Mouse (Mus musculus): ENCODE data around the gene Fam78b. TPM values are rescaled to one million over a fixed set of nuclear protein-coding genes. Genes with fewer than 3 reads are reported as not detected.

The Fam78b gene
- total RNA-seq, 1 experiment: 0.98 TPM

DNA sequence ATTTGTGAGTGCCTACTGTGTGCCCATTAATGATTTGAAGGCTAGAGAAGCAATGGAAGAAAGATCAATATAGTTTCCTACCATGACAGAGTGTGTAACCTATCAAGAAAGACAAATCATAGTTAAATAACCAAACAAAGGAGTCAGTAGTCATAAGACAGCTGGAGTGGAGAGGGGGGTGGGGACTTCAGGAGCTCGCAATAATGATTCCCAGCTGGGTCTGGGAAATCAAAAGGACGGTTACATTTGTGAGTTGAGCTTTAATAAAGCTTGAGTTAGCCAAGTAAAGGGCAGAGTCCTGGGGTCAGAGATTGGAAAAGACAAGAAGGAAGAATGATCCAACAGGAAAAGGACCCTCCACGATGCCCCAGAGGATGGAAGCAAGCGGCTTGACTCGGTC lies 7.0 kb upstream of the Fam78b start:
- DNase-seq (ENCODE audit: low read depth, low spot score): no peak
- no peaks in the 10 kb centered on the region for H3K36me3 ChIP-seq (ENCODE audit: control insufficient read depth, insufficient read depth, low read length, poor library complexity, severe bottlenecking)
- H3K4me1 ChIP-seq (ENCODE audit: control insufficient read depth in 2 of 2, insufficient read depth in 2 of 2, low read length in 2 of 2, poor library complexity in 1 of 2): no peaks in the 10 kb centered on the region
- in situ Hi-C loops (cut with MboI; ENCODE audit: low sequenced_read_pairs in 2 of 2, unreplicated experiment in 2 of 2): no loop called here
- no peak overlapping the region for H3K27ac ChIP-seq (ENCODE audit: insufficient read depth, low read depth, low read length, poor library complexity, severe bottlenecking)
- H3K9me3 ChIP-seq (ENCODE audit: control insufficient read depth, insufficient read depth, low read depth, low read length): no peaks in the 10 kb centered on the region
- TF ChIP-seq CHD2 (IDR thresholded peaks at IDR 0.05; ENCODE audit: low read depth, low read length): no peak
- TF ChIP-seq ZC3H11A (IDR thresholded peaks at IDR 0.05; ENCODE audit: borderline replicate concordance, low read depth, low read length): no peak
- no peak for TF ChIP-seq HCFC1 (IDR thresholded peaks at IDR 0.05; ENCODE audit: borderline replicate concordance, insufficient read depth, low read length)
- no peak for TF ChIP-seq MAFK (IDR thresholded peaks at IDR 0.05; ENCODE audit: insufficient read depth, low read depth, low read length)
- TF ChIP-seq ZNF384 (IDR thresholded peaks at IDR 0.05; ENCODE audit: low read depth, low read length): no peak
- no peak overlapping the region for H3K4me3 ChIP-seq (ENCODE audit: insufficient read depth in 1 of 2, low read depth in 1 of 2, low read length in 2 of 2, poor library complexity in 1 of 2, severe bottlenecking in 1 of 2)
- no peak overlapping the region for H3K9ac ChIP-seq (ENCODE audit: insufficient read depth, low read depth, low read length, poor library complexity, severe bottlenecking)

DNA sequence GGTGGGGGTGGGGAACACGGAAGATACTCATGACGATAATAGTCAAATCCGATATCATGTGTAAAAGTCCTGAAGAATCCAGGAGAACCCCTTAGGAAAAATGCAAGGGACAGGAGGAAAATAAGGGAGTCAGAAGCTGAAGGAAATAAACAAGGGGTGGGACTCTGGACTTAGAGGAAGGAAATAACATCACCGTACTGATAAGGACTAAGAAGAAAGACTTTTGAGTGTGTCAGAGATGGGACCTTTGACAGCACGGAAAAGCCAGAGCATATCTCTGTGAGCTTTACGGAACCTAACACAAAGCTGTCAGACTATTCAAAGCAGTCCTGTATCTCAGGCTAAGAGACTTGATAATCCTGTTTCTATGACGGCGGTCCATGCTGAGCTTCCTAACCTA lies 5.0 kb upstream of the Fam78b start:
- Histone ChIP-seq H3K9me3 (ENCODE audit: control insufficient read depth, insufficient read depth, low read depth, low read length) (no peaks in the 10 kb centered on the region), H3K4me3 (ENCODE audit: insufficient read depth in 1 of 2, low read depth in 1 of 2, low read length in 2 of 2, poor library complexity in 1 of 2, severe bottlenecking in 1 of 2) (no peak overlapping the region), H3K4me1 (ENCODE audit: control insufficient read depth in 2 of 2, insufficient read depth in 2 of 2, low read length in 2 of 2, poor library complexity in 1 of 2) (no peaks in the 10 kb centered on the region), H3K27ac (ENCODE audit: insufficient read depth, low read depth, low read length, poor library complexity, severe bottlenecking) (no peak overlapping the region), H3K36me3 (ENCODE audit: control insufficient read depth, insufficient read depth, low read length, poor library complexity, severe bottlenecking) (no peaks in the 10 kb centered on the region), H3K9ac (ENCODE audit: insufficient read depth, low read depth, low read length, poor library complexity, severe bottlenecking) (no peak overlapping the region)
- in situ Hi-C loops (cut with MboI; ENCODE audit: low sequenced_read_pairs in 2 of 2, unreplicated experiment in 2 of 2): no loop called here
- no peak for TF ChIP-seq ZNF384 (IDR thresholded peaks at IDR 0.05; ENCODE audit: low read depth, low read length)
- DNase-seq (ENCODE audit: low read depth, low spot score): no peak

DNA sequence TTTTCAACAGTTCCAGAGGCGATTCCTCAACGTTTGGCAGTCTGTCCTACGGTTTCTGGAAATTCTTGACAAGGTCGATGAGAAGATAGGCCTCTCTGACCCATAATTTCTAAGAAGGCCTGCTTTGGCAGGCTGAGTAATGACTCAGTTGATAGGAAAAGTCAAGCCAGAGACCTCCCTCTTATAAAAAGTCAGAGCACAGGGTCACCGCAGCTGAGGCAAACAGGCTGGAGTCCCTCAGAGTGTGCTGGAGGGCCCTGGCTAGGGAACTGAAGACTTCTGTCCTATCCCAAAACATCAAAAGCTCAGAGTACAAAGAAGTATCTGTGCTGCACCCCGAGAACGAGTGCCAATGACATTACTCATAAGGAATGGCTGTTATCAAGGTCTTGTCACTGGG lies 4.4 kb upstream of the Fam78b start:
- in situ Hi-C loops (cut with MboI; ENCODE audit: low sequenced_read_pairs in 2 of 2, unreplicated experiment in 2 of 2): no loop called here
- TF ChIP-seq CHD2 (IDR thresholded peaks at IDR 0.05; ENCODE audit: low read depth, low read length): no peak
- TF ChIP-seq ZNF384 (IDR thresholded peaks at IDR 0.05; ENCODE audit: low read depth, low read length): no peak
- no peak for TF ChIP-seq MAFK (IDR thresholded peaks at IDR 0.05; ENCODE audit: insufficient read depth, low read depth, low read length)
- TF ChIP-seq ZC3H11A (IDR thresholded peaks at IDR 0.05; ENCODE audit: borderline replicate concordance, low read depth, low read length): no peak
- no peak for TF ChIP-seq HCFC1 (IDR thresholded peaks at IDR 0.05; ENCODE audit: borderline replicate concordance, insufficient read depth, low read length)
- no peak overlapping the region for H3K27ac ChIP-seq (ENCODE audit: insufficient read depth, low read depth, low read length, poor library complexity, severe bottlenecking)
- DNase-seq (ENCODE audit: low read depth, low spot score): no peak
- no peak overlapping the region for H3K4me3 ChIP-seq (ENCODE audit: insufficient read depth in 1 of 2, low read depth in 1 of 2, low read length in 2 of 2, poor library complexity in 1 of 2, severe bottlenecking in 1 of 2)
- no peaks in the 10 kb centered on the region for H3K36me3 ChIP-seq (ENCODE audit: control insufficient read depth, insufficient read depth, low read length, poor library complexity, severe bottlenecking)
- H3K9ac ChIP-seq (ENCODE audit: insufficient read depth, low read depth, low read length, poor library complexity, severe bottlenecking): no peak overlapping the region
- no peaks in the 10 kb centered on the region for H3K9me3 ChIP-seq (ENCODE audit: control insufficient read depth, insufficient read depth, low read depth, low read length)
- 0 out of 4 replicates have a peak, but pooled peaks cover 0 to 2% of the 10 kb centered on the region in 2 experiments for H3K4me1 ChIP-seq (ENCODE audit: control insufficient read depth in 2 of 2, insufficient read depth in 2 of 2, low read length in 2 of 2, poor library complexity in 1 of 2)

DNA sequence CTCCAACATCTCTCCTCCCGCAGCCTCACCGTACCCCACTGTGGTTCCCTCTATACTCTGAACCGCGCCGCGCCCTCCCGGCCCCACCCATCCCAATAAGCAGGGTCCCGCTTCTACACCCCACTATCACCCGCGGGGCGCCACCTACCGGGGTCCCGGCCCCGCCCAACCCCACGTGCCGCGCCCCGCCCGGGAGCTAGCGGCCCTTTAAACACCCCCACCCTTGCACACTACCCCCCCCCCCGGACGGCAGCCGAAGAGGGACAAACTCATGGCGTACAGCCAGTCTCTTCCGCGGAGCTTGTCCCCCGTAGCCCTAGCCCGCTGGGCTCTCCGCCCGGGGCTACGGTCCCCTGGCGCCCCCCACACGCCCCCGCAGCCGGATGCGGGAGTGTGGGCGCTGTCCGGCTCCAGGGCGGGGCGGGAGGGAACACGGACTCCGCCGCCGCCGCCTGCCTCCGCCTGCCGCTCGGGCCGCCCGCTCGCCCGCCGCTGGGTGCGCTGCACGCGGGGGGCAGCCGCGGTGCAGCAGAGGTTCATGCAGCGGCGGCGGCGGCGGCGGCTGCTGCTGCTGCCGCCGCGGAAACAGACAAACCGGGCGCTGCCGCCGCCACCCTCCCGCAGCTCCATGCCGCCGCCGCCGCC lies 566 bp upstream of the Fam78b start:
- Histone ChIP-seq H3K9ac (ENCODE audit: insufficient read depth, low read depth, low read length, poor library complexity, severe bottlenecking) (peak overlapping the region; percentile 90), H3K4me3 (ENCODE audit: insufficient read depth in 1 of 2, low read depth in 1 of 2, low read length in 2 of 2, poor library complexity in 1 of 2, severe bottlenecking in 1 of 2) (peak overlapping the region; percentile 80 to 86), H3K9me3 (ENCODE audit: control insufficient read depth, insufficient read depth, low read depth, low read length) (no peaks in the 10 kb centered on the region), H3K27ac (ENCODE audit: insufficient read depth, low read depth, low read length, poor library complexity, severe bottlenecking) (no peak overlapping the region), H3K4me1 (ENCODE audit: control insufficient read depth in 2 of 2, insufficient read depth in 2 of 2, low read length in 2 of 2, poor library complexity in 1 of 2) (peaks cover 0 to 6% of the 10 kb centered on the region in 2 experiments; a peak in 1 of 4 replicates), H3K36me3 (ENCODE audit: control insufficient read depth, insufficient read depth, low read length, poor library complexity, severe bottlenecking) (no peaks in the 10 kb centered on the region)
- in situ Hi-C loops (cut with MboI; ENCODE audit: low sequenced_read_pairs in 2 of 2, unreplicated experiment in 2 of 2): no loop called here
- no peak for TF ChIP-seq CHD2 (IDR thresholded peaks at IDR 0.05; ENCODE audit: low read depth, low read length)
- TF ChIP-seq ZNF384 (IDR thresholded peaks at IDR 0.05; ENCODE audit: low read depth, low read length): no peak
- no peak for TF ChIP-seq HCFC1 (IDR thresholded peaks at IDR 0.05; ENCODE audit: borderline replicate concordance, insufficient read depth, low read length)
- TF ChIP-seq MAFK (IDR thresholded peaks at IDR 0.05; ENCODE audit: insufficient read depth, low read depth, low read length): no peak
- TF ChIP-seq ZC3H11A (IDR thresholded peaks at IDR 0.05; ENCODE audit: borderline replicate concordance, low read depth, low read length): no peak
- peak; percentile 38 for DNase-seq (ENCODE audit: low read depth, low spot score)
